In genomic region chr2:50694849-50695248, GRCm38 (mm10) we compare ENCODE assay signal across 10 mouse cellular contexts.
DNase-seq lines count a peak whose midpoint lies in the region; ATAC-seq lines count a peak whose summit lies in the region.
"Had no signal": no experiment of that assay in that cellular context is flagged by ENCODE, and none has a peak within 500 bp of the region (broad histone marks: within the 10 kb centered on the region; RNA-seq: fewer than 3 reads in every experiment).

No protein-coding gene starts in this region.

- H3K4me3 ChIP-seq in megakaryocyte, embryonic 14.5 days (replicated peaks): peak overlapping the region; percentile 1
- no peak overlapping the region for H3K4me3 ChIP-seq in embryonic facial prominence, embryonic 10.5 days
- no peak overlapping the region for H3K4me3 ChIP-seq in hindbrain, embryonic 14.5 days (replicated peaks; ENCODE audit: low read length)
- H3K4me3 ChIP-seq: heart, adult 2 months had no signal

- no peaks in the 10 kb centered on the region; the same call in 1 of the 2 replicates for H3K9me3 ChIP-seq in megakaryocyte, embryonic 14.5 days
- no peaks in the 10 kb centered on the region for H3K9me3 ChIP-seq in embryonic facial prominence, embryonic 10.5 days
- no peaks in the 10 kb centered on the region for H3K9me3 ChIP-seq in hindbrain, embryonic 14.5 days (ENCODE audit: control insufficient read depth, low read length)

- no peak overlapping the region for H3K9ac ChIP-seq in hindbrain, embryonic 14.5 days

- H3K4me2 ChIP-seq in hindbrain, embryonic 14.5 days (replicated peaks): no peak overlapping the region

- H3K27me3 ChIP-seq in megakaryocyte, embryonic 14.5 days (replicated peaks): no peaks in the 10 kb centered on the region
- no peaks in the 10 kb centered on the region for H3K27me3 ChIP-seq in embryonic facial prominence, embryonic 10.5 days (replicated peaks; ENCODE audit: low read depth, poor library complexity, severe bottlenecking)
- H3K27me3 ChIP-seq in hindbrain, embryonic 14.5 days (ENCODE audit: control insufficient read depth, insufficient read depth, low read length): no peaks in the 10 kb centered on the region

- 65% methylated on average over 2 of the region's 2 CpGs for WGBS in embryonic facial prominence, embryonic 10.5 days
- 28% methylated on average over 2 of the region's 2 CpGs for WGBS in hindbrain, embryonic 14.5 days

- peak; percentile 20 for DNase-seq in embryonic facial prominence, embryonic 10.5 days (ENCODE audit: low spot score)
- DNase-seq in hindbrain, embryonic 14.5 days (ENCODE audit: low spot score): peak; percentile 58
- peak; percentile 88 for DNase-seq in retina, embryonic 14.5 days (ENCODE audit: low spot score)
- no peak for DNase-seq in heart, adult 8-10 months (ENCODE audit: low spot score)
- DNase-seq: cerebellum, adult 11 months; heart, adult 2 months had no signal

- H3K36me3 ChIP-seq in megakaryocyte, embryonic 14.5 days (replicated peaks; ENCODE audit: low read length): no peaks in the 10 kb centered on the region
- H3K36me3 ChIP-seq in embryonic facial prominence, embryonic 10.5 days (replicated peaks): no peaks in the 10 kb centered on the region
- no peaks in the 10 kb centered on the region for H3K36me3 ChIP-seq in hindbrain, embryonic 14.5 days (replicated peaks; ENCODE audit: control insufficient read depth, insufficient read depth)

- ATAC-seq in megakaryocyte, adult 5-6 weeks (ENCODE audit: poor library complexity, severe bottlenecking): no peak
- peak; percentile 83; the same call in 1 of the 2 replicates for ATAC-seq in hindbrain, embryonic 14.5 days (ENCODE audit: low FRiP score)
- ATAC-seq in erythroblast, adult 5-6 weeks (replicated peaks; ENCODE audit: low FRiP score, poor library complexity, severe bottlenecking): no peak
- no peak for ATAC-seq in inflammation-experienced regulatory T-cells, adult 6 months

- H3K4me1 ChIP-seq in megakaryocyte, embryonic 14.5 days: peaks cover 3% of the 10 kb centered on the region; the same call in 1 of the 2 replicates
- H3K4me1 ChIP-seq in embryonic facial prominence, embryonic 10.5 days: peaks cover 26% of the 10 kb centered on the region
- 0 out of 2 replicates have a peak, but pooled peaks cover 4% of the 10 kb centered on the region for H3K4me1 ChIP-seq in hindbrain, embryonic 14.5 days (replicated peaks; ENCODE audit: control insufficient read depth, insufficient read depth, low read length)

- no peak overlapping the region for H3K27ac ChIP-seq in embryonic facial prominence, embryonic 10.5 days (replicated peaks)
- H3K27ac ChIP-seq in hindbrain, embryonic 14.5 days: no peak overlapping the region
- H3K27ac ChIP-seq: heart, adult 2 months had no signal
